Mouse (Mus musculus) cerebellum, adult 2 months (tissue): Measurements from ENCODE around the gene Rpl24.

Experiments
- CTCF ChIP-seq: fragments of 200-500 bp; IDR thresholded peaks from 2 replicates; pipeline ENCODE4 v1.5.1; 2011; ENCODE audit warnings: low read depth, mild to moderate bottlenecking, control low read depth, low read length, moderate library complexity, borderline replicate concordance; ENCODE audit not compliant: insufficient read depth
- POLR2A ChIP-seq: fragments of 200-500 bp; IDR thresholded peaks from 2 replicates; pipeline ENCODE4 v1.6.1; 2011; ENCODE audit warnings: low read length, control low read depth, borderline replicate concordance; ENCODE audit not compliant: insufficient read depth

- TF ChIP-seq CTCF, result no peak
- TF ChIP-seq POLR2A, result no peak
Measured at GRCm38 (mm10) chr16:56008862-56009261, 42.8 kb downstream of the Rpl24 start.
